Comparison of ENCODE assay signal across 28 mouse cellular contexts in genomic region chr1:51635881-51636515, GRCm38 (mm10).
DNase-seq lines count a peak whose midpoint lies in the region; ATAC-seq and TF ChIP-seq lines count a peak whose summit lies in the region.
"Had no signal": no experiment of that assay in that cellular context is flagged by ENCODE, and none has a peak within 500 bp of the region (broad histone marks: within the 10 kb centered on the region; RNA-seq: fewer than 3 reads in every experiment).

No protein-coding gene starts in this region.

- H3K4me3 ChIP-seq in liver, embryonic 14.5 days (ENCODE audit: insufficient read depth in 1 of 2, low read depth in 2 of 2, low read length in 2 of 2) = no peak overlapping the region
- H3K4me3 ChIP-seq in liver, embryonic 11.5 days (ENCODE audit: low read depth, low read length) = no peak overlapping the region
- no peak overlapping the region for H3K4me3 ChIP-seq in hindbrain, embryonic 14.5 days (replicated peaks; ENCODE audit: low read length)
- H3K4me3 ChIP-seq: embryonic facial prominence, embryonic 10.5 days; embryonic facial prominence, embryonic 15.5 days; forebrain, embryonic 13.5 days; heart, embryonic 10.5 days; heart, embryonic 15.5 days; hindbrain, embryonic 12.5 days; limb, embryonic 15.5 days had no signal

- H3K9ac ChIP-seq in liver, embryonic 14.5 days (replicated peaks) = no peak overlapping the region
- no peak overlapping the region for H3K9ac ChIP-seq in liver, embryonic 11.5 days (ENCODE audit: low read depth, low read length)
- no peak overlapping the region for H3K9ac ChIP-seq in hindbrain, embryonic 14.5 days
- H3K9ac ChIP-seq: embryonic facial prominence, embryonic 15.5 days; forebrain, embryonic 13.5 days; heart, embryonic 15.5 days; hindbrain, embryonic 12.5 days; limb, embryonic 15.5 days; liver, postnatal 0 days had no signal

- H3K27me3 ChIP-seq in liver, embryonic 14.5 days (ENCODE audit: control insufficient read depth, insufficient read depth, low read length) = no peaks in the 10 kb centered on the region
- H3K27me3 ChIP-seq in liver, embryonic 11.5 days (replicated peaks; ENCODE audit: control insufficient read depth, insufficient read depth, low read length) = no peaks in the 10 kb centered on the region
- no peaks in the 10 kb centered on the region for H3K27me3 ChIP-seq in hindbrain, embryonic 14.5 days (ENCODE audit: control insufficient read depth, insufficient read depth, low read length)
- H3K27me3 ChIP-seq: embryonic facial prominence, embryonic 15.5 days; forebrain, embryonic 13.5 days; heart, embryonic 15.5 days; hindbrain, embryonic 12.5 days; limb, embryonic 15.5 days had no signal

- H3K9me3 ChIP-seq in liver, embryonic 14.5 days (ENCODE audit: control insufficient read depth, low read length) = no peaks in the 10 kb centered on the region
- no peaks in the 10 kb centered on the region for H3K9me3 ChIP-seq in liver, embryonic 11.5 days (ENCODE audit: control insufficient read depth, low read length)
- no peaks in the 10 kb centered on the region for H3K9me3 ChIP-seq in hindbrain, embryonic 14.5 days (ENCODE audit: control insufficient read depth, low read length)
- H3K9me3 ChIP-seq: embryonic facial prominence, embryonic 10.5 days; embryonic facial prominence, embryonic 15.5 days; forebrain, embryonic 13.5 days; heart, embryonic 10.5 days; heart, embryonic 15.5 days; hindbrain, embryonic 12.5 days; limb, embryonic 15.5 days had no signal

- H3K36me3 ChIP-seq in liver, embryonic 14.5 days (replicated peaks; ENCODE audit: control insufficient read depth, insufficient read depth, low read depth) = no peaks in the 10 kb centered on the region
- H3K36me3 ChIP-seq in liver, embryonic 11.5 days (ENCODE audit: control insufficient read depth, insufficient read depth, low read length) = no peaks in the 10 kb centered on the region
- H3K36me3 ChIP-seq in hindbrain, embryonic 14.5 days (replicated peaks; ENCODE audit: control insufficient read depth, insufficient read depth) = no peaks in the 10 kb centered on the region
- H3K36me3 ChIP-seq: embryonic facial prominence, embryonic 10.5 days; embryonic facial prominence, embryonic 15.5 days; heart, embryonic 10.5 days; heart, embryonic 15.5 days; hindbrain, embryonic 12.5 days; limb, embryonic 15.5 days had no signal

- TF ChIP-seq CTCF in liver, embryonic 14.5 days (IDR thresholded peaks at IDR 0.05; ENCODE audit: low read depth) = no peak

- no peak for TF ChIP-seq EP300 in liver, embryonic 14.5 days (IDR thresholded peaks at IDR 0.05; ENCODE audit: low read depth)

- H3K27ac ChIP-seq in liver, embryonic 14.5 days = no peak overlapping the region
- no peak overlapping the region for H3K27ac ChIP-seq in liver, embryonic 11.5 days (ENCODE audit: low read depth, low read length)
- no peak overlapping the region for H3K27ac ChIP-seq in hindbrain, embryonic 14.5 days
- H3K27ac ChIP-seq: embryonic facial prominence, embryonic 10.5 days; embryonic facial prominence, embryonic 15.5 days; forebrain, embryonic 13.5 days; heart, embryonic 10.5 days; heart, embryonic 15.5 days; hindbrain, embryonic 12.5 days; kidney, postnatal 0 days; limb, embryonic 15.5 days had no signal

- ATAC-seq in liver, embryonic 14.5 days (ENCODE audit: insufficient read depth) = no peak
- no peak for ATAC-seq in liver, embryonic 11.5 days (replicated peaks; ENCODE audit: low FRiP score)
- no peak for ATAC-seq in hindbrain, embryonic 14.5 days (ENCODE audit: low FRiP score)
- ATAC-seq: forebrain, embryonic 13.5 days; intestine, embryonic 16.5 days; liver, postnatal 0 days had no signal

- H3K4me2 ChIP-seq in liver, embryonic 14.5 days (ENCODE audit: low read depth) = no peak overlapping the region
- H3K4me2 ChIP-seq in liver, embryonic 11.5 days = no peak overlapping the region
- H3K4me2 ChIP-seq in hindbrain, embryonic 14.5 days (replicated peaks) = no peak overlapping the region
- H3K4me2 ChIP-seq: embryonic facial prominence, embryonic 15.5 days; forebrain, embryonic 13.5 days; heart, embryonic 15.5 days; hindbrain, embryonic 12.5 days; limb, embryonic 15.5 days; midbrain, embryonic 11.5 days had no signal

- no peaks in the 10 kb centered on the region for H3K4me1 ChIP-seq in liver, embryonic 14.5 days (replicated peaks; ENCODE audit: control insufficient read depth in 2 of 2, insufficient read depth in 2 of 2, low read length in 1 of 2)
- H3K4me1 ChIP-seq in liver, embryonic 11.5 days (replicated peaks; ENCODE audit: control insufficient read depth, insufficient read depth, low read length) = no peaks in the 10 kb centered on the region
- H3K4me1 ChIP-seq in hindbrain, embryonic 14.5 days (replicated peaks; ENCODE audit: control insufficient read depth, insufficient read depth, low read length) = peaks cover 7% of the 10 kb centered on the region; the same call in 1 of the 2 replicates
- H3K4me1 ChIP-seq: embryonic facial prominence, embryonic 15.5 days; limb, embryonic 15.5 days had no signal

- DNase-seq in cerebellum, adult 9-10 months = peak; percentile 41
- DNase-seq in cerebellum, postnatal 25 days = no peak
- DNase-seq in liver, embryonic 14.5 days (ENCODE audit: low read depth in 3 of 3, low spot score in 3 of 3) = peak in 2 of 3 experiments; percentile 62 to 64
- DNase-seq in liver, embryonic 11.5 days (ENCODE audit: low spot score) = no peak
- peak; percentile 16 for DNase-seq in c-Kit-negative CD71-positive TER-119-positive erythroid progenitor cells, embryonic 14.5 days (ENCODE audit: low read depth, low spot score)
- DNase-seq in hindbrain, embryonic 14.5 days (ENCODE audit: low spot score) = no peak
- no peak for DNase-seq in kidney, postnatal 14 days
- DNase-seq: adrenal gland, postnatal 25 days; cerebellum, adult 8-10 months; gastrocnemius, postnatal 14 days; kidney, adult 8-10 months; layer of hippocampus, postnatal 36 days; left cerebral cortex, postnatal 4 days; liver, postnatal 0 days; lung, postnatal 36 days; right cerebral cortex, postnatal 4 days; thymus, adult 2 months; thymus, postnatal 36 days had no signal

- 37% methylated on average over 7 of the region's 7 CpGs for WGBS in liver, embryonic 14.5 days (ENCODE audit: insufficient replicate concordance)
- WGBS in liver, embryonic 11.5 days = 41% methylated on average over 7 of the region's 7 CpGs
- 39% methylated on average over 7 of the region's 7 CpGs for WGBS in hindbrain, embryonic 14.5 days

Comparison
In these comparisons a context has a peak if more than half of its experiments do, and no peak if none do; other contexts are left out.
1. DNase-seq: peak in cerebellum, adult 9-10 months (single experiment), liver, embryonic 14.5 days (2 of 3) and c-Kit-negative CD71-positive TER-119-positive erythroid progenitor cells, embryonic 14.5 days (single experiment); none in cerebellum, postnatal 25 days (0 of 2), liver, embryonic 11.5 days (single experiment), hindbrain, embryonic 14.5 days (single experiment) and kidney, postnatal 14 days (single experiment).